Mouse (Mus musculus) layer of hippocampus, postnatal 10 days (tissue): Measurements from ENCODE around the gene Agap3. TPM values are rescaled to one million over a fixed set of nuclear protein-coding genes. Genes with fewer than 3 reads are reported as not detected.

Experiments used
- DNase-seq, 2 experiments: peaks; one replicate each; pipeline ENCODE4 v3.0.0; 2021; ENCODE audit warnings: low spot score in 2 of 2
- total RNA-seq, 2 experiments: library from RNA; stranded (reverse); gene quantifications; 2 replicates each; pipeline ENCODE4 v1.2.3; 2021

Agap3 gene
- total RNA-seq, 2 experiments from 2014 or later = 511 to 516 TPM

DNA sequence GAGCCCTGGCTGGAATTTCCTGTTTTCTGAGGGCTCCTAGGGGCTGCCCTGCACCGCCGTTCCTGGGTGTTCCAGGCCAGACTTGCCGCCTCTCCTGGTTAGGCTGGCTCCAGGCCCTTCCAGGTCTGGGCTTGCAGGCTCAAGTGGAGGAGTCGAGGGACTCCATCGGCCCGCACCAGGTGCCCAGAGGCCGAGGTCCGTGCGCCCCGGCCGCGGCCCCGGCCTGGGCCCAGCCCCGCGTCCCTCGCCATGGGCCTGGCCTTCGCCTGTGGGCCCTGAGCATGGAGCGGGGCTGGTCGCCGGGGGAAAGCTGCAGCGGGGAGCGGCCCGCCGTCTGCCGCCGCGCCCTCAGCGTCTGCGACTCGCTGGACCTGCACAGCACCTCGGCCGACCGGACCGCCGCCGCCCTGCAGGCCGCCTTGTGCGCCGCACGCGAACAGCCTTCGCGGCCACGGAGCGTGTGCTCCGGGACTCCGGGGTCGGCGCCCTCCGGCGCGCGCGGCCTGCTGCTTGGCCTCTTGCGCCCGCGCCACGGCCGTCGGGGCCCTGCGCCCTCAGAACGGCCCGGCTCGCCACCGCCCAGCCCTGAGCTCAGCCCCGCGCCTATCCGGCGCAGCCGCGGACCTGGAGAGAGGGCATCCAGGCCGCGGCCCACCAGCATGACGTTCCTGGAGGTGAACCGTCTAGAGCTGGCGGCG, 22.2 kb downstream of the Agap3 start:
- DNase-seq = no peak

DNA sequence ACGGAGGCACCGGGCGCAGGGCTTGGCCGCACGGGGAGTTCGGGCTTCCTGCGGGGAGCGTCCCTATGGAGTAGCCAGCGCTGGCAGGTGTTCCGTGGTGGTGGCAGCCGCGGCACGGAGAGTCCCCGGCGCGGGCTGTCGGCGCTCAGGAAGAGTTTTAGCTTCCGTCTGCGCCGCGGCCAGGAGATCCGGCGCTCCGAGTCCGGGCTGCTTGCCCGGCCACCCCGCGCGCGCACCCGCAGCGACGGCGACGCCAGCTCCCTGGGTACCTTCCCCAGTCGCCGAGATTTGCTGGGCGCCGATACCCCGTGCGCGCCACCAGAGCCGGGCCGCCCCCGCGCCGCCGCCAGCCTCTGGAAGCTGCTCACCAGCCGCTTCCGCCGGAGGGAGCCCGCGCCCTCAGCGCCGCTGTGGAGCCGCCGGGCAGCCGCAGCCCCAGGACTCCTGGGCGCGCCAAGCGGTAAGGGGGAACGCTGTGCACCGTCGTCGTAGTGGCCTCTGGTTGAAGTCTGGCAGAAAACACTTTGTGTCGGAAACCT, 22.8 kb downstream of the Agap3 start:
- DNase-seq = peak; percentile 59 to 74

GRCm38 (mm10) chr5:24475476-24476241, 23.7 kb downstream of the Agap3 start:
- DNase-seq = no peak

DNA sequence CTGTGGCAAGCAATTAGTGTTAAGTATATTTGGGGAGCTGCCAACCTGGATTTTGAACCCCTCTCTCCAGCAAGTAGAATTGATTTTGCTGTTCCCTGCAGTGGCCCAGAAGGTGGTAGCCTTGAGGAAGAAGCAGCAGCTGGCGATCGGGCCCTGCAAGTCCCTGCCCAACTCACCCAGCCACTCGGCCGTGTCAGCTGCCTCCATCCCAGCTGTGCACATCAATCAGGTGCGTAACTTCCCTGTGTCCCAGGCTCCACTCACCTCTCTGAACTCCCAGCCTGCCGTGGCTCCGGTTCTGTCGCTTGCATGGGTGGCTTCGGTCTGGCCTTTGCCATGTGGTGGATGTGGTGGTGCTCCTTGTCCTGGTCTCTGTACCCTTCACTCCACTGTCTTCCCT, 25.9 kb downstream of the Agap3 start:
- no peak for DNase-seq

- DNase-seq = peak; percentile 77 to 80
Measured at GRCm38 (mm10) chr5:24481647-24482046, 29.7 kb downstream of the Agap3 start.

GRCm38 (mm10) chr5:24482247-24483079, 30.5 kb downstream of the Agap3 start:
- DNase-seq = no peak

DNA sequence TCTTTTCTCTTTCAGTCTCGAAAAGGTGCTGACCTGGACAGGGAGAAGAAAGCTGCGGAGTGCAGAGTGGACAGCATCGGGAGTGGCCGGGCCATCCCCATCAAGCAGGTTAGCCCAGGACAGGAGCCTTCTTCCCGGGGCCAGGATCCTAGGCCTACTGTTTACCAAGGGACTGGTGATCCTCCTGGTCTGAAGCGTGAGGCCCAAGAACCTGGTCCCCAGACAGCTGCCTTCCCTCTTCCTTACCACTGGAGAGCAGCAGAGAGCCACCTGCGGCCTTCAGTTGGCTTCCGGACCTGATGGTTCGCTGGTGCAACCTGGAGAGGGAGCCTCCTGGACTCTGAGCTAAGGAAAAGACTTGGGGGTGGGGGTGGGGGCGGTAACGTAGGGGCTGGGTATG, 31.3 kb downstream of the Agap3 start:
- DNase-seq = peak; percentile 67 to 69

- peak in 1 of 2 experiments; percentile 41 for DNase-seq
Measured at GRCm38 (mm10) chr5:24484963-24485362, 33.0 kb downstream of the Agap3 start.

GRCm38 (mm10) chr5:24486097-24486496, 34.1 kb downstream of the Agap3 start:
- peak; percentile 89 to 92 for DNase-seq

DNA sequence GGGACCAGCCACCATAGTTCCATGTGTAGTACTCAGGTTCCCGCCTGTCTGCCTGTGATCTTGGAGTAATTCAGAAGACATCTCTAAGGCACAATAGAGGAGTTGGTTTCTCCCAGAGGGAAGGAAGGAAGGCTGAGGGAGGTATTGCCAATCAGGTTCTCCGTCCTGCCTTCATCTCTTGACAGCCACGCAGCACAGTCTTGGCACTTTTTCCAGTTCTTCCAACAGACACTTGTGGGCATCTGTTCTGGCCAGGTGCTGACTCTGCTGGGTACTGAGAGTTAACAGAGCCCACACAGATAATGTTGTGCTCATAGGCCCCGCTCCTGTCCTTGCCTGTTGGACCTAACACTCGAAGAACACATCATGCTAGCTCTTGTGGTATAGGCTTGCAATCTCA, 34.8 kb downstream of the Agap3 start:
- DNase-seq = no peak

DNA sequence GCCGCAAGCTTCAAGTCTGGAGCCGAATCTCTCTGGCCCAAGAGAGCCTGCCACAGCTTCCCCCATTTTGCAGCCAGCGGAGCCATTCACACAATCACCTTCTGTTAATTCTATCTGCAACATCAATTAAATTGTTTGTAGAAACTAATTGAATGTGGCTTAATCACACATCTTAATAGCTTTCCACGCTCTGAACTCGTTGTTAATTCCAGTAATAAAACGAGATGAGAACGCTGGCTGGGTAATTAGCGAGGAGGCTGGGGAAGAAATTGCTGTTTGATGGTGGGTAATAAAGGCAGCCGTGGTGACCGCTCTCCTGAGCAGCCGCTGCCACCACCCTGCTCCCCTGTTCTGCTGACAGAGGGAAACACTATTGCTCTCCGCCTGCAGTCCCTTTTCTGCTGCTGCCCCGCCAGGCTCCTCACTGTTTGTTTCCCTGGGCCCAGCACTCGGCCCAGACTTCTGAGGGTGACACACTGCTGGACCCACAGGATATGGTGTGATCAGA, 38.5 kb downstream of the Agap3 start:
- DNase-seq = no peak

- no peak for DNase-seq
Measured at GRCm38 (mm10) chr5:24492546-24493285, 40.7 kb downstream of the Agap3 start.

- DNase-seq = no peak
Measured at GRCm38 (mm10) chr5:24495019-24495418, 43.0 kb downstream of the Agap3 start.

DNA sequence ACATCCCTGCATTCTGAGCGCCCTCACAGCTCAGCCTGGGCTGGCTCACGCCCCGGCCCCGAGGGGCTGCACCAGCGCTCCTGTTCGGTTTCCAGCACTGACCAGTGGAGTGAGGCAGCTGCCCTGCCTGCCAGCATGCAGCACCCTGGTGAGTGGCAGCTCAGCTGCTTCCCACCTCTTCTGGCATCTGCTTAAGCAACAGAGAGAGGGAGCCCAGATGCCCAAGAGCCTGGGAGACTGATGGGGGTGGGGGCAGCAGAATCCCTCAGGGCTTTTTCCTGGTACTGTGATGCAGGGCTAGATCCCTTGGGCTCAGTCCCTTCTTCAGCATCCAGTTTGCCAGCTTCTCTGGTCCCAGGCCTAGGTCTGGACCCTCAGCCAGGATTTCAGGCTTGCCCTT, 44.8 kb downstream of the Agap3 start:
- peak in 1 of 2 experiments; percentile 14 for DNase-seq

GRCm38 (mm10) chr5:24497526-24497925, 45.5 kb downstream of the Agap3 start:
- DNase-seq = peak in 1 of 2 experiments; percentile 5

- DNase-seq = peak in 1 of 2 experiments; percentile 7
Measured at GRCm38 (mm10) chr5:24499113-24499512, 47.1 kb downstream of the Agap3 start.

DNA sequence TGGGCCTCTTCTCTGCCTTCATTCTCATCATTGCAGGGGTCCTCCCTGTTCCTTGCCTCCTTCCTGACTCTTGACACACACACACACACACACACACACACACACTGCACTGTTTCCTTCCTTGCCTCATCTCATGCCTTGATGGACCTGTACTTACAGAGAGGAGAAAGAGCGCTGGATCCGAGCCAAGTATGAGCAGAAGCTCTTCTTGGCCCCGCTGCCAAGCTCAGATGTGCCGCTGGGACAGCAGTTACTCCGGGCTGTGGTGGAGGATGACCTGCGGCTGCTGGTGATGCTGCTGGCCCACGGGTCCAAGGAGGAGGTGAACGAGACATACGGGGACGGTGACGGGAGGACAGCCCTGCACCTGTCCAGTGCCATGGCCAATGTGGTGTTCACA, 48.9 kb downstream of the Agap3 start:
- DNase-seq = peak in 1 of 2 experiments; percentile 16

- DNase-seq = no peak
Measured at GRCm38 (mm10) chr5:24502786-24503185, 50.8 kb downstream of the Agap3 start.

GRCm38 (mm10) chr5:24505513-24505912, 53.5 kb downstream of the Agap3 start:
- DNase-seq = peak in 1 of 2 experiments; percentile 3

- no peak for DNase-seq
Measured at GRCm38 (mm10) chr5:24508406-24508805, 56.4 kb downstream of the Agap3 start.
